Mouse (Mus musculus): Measurements from ENCODE around the gene Rapgef2.

Gene Rapgef2

DNA sequence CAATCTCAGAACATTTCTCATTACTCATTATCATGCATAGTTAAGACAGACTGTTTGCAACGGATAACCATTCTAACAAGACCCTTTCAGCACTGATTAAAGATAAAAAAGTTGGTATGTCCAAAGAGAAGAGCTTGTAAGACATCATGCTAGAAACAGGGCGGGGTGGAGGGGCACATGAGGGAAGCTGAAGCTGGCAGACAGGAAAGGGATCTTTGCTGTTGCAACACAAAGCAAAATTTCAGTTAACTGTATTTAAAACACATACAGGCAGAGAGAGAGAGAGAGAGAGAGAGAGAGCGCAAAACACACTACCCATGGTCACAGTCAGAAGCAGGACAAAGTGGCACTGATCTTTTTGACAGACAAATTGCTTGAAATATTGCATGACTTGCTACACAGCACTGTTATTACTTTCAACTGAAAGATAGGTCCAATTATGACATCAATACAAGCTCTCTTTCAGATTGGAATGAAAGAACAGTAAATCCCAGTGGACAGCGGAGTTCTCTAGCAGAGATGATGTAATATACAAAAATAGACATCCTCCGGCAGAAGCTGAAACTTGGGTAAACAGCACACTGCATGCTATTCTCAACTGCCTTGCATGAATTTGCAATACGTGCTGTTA, 125.1 kb downstream of the Rapgef2 start:
- no peak for DNase-seq

DNA sequence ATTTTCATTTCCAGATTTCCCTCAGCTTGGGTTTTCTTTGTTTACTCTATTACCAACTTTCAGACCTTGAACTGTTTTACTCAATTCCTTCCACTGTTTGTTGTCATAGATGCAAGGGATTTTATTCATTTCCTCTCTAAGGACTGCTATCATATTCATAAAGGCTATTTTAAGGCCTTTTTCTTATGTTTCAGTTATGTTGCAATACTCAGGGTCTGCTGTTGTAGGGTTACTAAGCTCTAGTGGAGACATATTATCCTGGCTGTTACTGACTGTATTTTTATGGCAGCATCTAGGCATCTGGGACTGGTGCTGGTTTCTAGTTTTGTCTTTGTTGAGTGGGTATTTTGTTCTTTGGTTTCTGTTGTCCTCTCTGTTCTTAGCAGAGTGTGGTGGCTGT, 128.1 kb downstream of the Rapgef2 start:
- DNase-seq: no peak

DNA sequence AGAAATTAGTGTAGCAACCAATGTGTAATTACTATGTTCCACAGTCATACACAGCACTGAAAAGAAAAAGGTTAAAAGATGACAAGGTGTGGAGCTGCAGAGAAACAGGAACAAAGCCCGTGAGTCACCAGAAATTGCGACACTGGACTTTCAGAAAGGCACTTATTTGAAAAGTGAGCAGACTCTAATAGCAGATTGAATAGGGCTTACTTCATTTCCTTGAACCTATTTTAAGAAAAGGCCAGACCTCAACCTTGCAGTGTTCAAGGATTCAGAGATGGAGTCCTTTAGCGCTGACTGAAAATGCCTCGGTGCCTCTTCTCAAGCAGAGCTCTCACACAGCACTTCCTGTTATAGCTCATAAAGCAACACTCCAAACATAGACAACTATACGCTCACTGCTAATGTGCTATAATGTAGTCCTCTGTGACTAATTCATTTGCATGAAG, 133.3 kb downstream of the Rapgef2 start:
- DNase-seq: no peak

DNA sequence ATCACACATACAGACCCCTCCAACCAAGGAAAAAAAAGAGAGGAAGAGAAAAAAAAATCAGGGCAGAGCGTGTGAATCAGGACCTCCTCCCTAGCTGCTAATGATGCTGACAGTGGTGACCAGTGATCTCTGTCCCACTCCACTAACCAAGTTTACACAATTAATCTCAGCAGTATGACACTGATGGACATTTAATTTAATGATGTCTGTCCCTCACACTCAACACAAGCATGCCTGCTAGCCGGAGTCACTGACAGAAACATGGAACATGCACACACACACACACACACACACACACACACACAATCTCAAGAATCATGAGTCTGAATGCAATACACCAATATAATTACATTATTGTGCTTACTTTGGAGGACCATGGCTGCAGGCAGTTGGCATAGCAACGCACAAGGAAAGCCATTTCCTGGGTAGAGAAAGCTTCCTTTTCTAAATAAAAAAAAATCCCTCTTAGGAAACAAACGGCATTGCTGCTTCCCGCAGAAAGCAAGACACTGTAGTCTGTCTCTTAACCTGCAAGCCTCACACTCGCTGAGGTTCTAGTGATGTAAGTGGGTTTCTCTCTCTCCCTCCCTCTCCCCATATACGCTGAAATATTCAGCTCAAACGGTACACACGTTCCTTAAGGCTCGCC, 140.8 kb downstream of the Rapgef2 start:
- no peak for DNase-seq

DNA sequence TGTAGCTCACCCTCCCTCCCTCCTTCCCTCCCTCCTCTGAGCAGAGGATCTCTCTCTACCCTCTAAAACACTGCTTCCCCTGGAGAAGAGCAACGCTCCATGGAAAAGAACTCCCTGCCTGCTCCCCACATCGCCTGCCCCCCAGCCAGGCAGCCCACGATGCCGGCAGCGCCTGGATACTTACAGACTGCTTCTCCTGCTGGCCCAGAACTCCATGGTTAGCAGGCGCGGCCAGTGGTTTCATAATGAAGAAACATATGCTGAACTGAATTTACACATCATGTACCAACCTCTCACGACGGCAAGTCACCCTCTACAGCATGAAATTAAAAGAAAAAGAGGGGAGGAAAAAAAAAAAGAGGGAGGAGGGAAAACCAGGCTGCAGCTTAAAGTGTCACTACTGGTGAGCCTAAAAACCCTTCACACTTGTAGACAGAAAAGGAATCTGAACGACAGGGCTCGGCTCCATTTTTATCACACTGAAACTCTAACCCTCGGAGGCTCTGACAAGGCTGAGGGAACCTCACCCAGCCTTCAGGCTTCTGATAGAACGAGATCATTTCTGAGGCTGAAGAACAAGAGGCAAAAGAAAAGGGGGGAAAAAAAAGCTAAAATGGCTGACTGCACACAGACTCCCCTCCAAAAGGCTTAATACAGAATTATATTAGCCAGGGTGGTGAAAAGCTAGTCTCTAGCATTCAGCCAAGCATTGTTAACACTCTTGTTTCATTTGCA, 141.5 kb downstream of the Rapgef2 start:
- peak; percentile 72 for DNase-seq

DNA sequence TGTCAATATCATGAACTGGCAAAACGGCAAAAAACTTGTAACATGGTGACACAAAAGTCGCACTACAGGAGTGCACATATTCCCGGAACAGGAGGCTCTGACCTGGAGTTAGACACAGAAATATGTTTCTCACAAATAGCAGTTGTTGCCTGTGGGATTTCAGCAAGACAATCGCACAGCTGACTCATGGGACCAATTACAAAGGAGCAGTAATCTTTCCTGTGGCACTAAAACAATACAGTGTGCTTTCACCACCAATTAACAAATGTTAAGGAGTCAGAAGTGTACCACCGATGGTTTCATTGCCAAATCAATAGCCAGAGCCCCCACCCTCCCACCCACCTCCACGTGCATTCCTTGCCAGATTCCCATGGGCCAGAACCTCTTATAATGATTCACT, 142.2 kb downstream of the Rapgef2 start:
- DNase-seq: peak; percentile 18

DNA sequence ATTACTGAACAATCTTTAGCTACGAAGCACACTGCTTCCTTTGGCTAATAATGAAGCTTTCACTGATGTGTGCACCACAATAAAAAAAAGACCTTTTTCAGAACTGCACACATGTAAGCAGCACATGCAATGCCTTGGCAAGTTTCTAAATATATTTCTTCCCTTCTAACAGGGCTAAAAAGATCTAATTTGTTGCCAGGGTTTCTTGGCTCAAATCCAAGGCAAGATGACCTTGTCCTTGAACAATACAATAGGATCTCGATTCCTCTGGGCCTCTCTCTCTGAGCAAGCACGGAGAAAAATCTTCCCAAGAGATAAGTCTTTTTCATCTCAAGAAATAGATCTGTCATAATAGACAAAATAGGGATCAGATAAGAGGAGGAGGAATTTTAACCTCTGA, 147.1 kb downstream of the Rapgef2 start:
- peak; percentile 2 for DNase-seq

DNA sequence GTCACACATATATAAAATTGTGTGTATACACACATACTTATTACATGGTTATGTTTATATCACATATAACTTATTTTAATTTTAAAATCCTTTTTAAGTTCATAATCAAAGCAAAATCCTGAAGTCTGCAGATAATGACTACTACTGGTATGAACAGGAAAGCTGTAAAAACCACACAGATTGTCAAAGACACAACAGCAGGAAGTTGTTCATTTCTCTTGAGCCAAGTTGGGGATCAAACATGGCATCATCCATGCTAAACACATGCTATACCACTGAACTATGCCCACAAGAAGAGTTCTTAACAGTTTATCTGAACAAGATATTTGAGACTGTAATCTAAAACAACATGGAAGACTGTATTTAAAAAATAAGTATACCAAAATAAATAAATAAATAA, 147.7 kb downstream of the Rapgef2 start:
- no peak for DNase-seq

DNA sequence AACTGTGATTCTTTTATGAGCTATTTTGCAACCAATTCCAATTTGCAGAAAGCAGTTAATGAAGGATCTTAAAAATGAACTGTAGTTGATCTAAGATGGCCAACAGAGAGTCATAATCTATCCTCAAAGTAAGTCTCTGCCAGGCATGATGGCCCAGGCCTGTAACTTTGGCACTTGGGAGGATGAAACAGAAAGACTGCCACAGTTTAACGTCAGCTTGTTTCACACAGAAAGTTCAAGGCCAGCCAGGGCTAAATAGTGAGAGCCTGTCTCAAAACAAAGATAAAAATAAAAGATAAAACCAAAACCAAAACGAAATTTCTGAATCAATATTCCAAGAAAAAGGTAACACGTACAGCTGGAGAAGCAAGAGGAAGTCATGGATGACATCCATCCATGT, 155.3 kb downstream of the Rapgef2 start:
- peak; percentile 2 for DNase-seq

DNA sequence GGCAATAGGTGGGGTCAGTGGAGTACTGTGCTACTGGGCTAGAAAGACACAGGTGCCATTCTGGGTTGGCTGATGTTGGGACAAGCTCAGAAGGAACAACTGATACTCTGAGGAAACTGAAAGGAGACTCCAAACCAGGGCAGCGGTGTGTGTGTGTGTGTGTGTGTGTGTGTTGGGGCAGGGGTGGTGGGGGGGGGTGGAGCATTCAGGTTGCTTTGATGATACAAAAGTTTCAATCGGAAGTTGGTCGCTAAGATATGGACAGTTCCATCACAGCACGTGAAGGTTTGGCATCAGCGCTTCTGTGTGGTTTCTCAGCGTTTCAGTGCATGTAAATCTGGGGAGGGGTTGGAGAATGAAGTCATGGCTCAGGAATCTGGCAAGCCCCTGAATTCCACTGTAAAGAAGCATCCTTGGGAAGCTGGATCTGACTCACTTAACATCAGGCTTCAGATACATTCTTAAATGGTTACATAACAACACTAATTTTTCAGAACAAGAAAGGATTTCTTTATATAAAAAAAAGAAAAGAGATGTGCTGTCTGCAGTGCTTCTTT, 157.2 kb downstream of the Rapgef2 start:
- no peak for DNase-seq

DNA sequence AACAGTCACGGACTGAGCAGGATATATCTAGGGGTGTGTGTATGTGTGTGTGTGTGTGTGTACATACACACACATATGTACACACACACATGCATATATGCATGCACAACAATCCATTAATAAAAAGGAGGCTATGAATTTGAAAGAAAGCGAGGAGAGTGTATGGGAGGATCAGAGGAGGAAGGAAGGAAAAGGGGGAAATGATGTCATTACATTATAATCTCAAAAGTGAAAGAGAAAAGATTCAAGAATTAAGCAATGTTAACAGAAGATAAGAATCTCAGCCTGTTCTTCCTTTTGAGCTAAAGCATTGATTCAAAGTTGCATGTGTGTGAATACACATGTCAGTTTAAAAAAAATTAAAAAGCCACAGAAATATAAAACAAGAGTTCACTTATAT, 158.5 kb downstream of the Rapgef2 start:
- no peak for DNase-seq

DNA sequence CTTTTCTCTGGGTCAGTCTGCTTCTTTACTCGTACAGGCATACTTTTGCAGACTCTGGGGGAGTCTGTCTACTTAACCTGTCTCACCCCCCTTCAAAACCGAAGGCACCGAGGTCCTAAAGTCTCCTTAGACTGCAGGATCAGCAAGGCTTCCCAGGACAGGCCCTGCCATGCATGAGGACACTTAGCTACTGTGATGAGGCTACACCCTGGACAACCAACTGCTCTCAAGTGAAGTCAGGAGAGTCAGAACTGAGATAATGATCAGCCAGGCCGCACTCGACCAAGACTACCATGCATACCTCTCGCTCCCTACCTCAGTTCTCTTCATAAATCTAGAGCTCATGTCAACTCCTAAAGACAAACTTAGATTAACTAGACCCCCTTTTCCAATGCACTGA, 159.5 kb downstream of the Rapgef2 start:
- no peak for DNase-seq

DNA sequence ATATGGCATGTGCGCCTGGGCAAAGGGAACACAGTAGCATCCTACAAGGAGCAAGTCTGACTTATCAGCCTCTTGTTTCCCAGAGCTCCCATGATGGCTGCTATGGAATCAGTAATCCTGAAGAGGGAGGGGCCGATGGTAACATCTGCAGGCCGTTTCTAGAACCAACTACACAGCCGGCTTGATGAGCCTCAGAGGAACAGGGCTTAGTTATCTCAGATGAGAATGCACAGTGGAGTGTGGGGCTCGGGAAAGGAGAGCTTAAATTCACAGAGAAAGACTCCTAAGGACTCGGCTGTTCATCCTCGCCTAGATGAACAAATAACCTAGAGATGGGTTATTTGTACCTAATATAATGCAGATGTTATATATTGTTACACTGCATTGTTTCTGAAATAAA, 164.9 kb downstream of the Rapgef2 start:
- DNase-seq: no peak

DNA sequence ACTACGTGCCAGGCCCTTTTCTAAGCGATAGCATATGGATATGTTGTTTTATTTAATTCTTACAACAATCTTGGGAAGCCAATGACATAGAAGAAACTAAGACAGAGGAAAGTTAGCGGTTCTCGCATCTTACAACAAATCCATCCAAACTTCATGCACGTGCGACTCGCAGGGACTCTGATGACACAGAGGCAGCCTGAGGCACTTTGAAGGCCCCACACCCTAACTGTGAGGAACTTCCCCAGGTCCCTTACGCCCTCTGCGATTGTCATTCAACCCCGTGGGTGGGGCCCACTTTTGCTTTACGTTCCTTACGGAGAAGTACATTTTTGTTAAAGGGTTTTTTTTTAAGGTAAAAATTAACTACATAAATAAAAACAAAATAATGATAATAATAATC, 166.3 kb downstream of the Rapgef2 start:
- DNase-seq: no peak

DNA sequence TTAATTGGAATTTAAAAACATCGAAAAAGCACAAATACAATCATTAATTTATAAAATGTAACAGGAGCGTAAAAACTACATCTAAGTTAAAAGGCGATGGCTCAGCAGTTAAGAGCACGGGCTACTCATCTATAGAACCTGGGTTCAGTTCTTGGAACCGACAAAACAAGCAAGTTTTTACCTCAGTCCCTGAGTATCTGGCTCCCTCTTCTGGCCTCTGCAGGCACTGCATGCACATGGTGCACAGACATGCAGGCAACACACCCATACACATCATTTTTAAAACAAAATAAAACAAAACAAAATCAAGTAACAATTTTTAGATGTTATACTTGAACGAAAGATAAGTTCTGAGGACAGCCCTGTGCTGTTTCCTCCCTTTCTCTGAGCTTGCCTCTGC, 176.2 kb downstream of the Rapgef2 start:
- no peak for DNase-seq

DNA sequence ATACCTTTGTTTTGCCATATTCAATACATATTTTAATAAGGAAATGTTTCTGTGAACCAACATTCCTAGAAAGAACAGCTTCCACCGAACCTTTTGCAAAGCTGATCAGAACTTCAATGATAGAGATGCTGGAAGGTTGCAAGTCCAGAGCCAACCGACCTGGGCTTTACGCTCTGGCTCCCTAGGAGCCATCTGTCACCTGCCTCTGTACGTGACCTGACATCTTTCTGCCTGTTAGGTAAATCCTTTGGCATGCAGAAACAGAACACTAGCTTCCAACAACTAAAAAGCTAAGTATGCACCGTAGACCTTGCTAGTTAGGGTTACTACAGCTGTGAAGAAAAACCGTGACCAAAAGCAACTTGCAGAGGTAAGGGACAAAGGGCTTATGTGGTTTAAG, 178.1 kb downstream of the Rapgef2 start:
- DNase-seq: no peak

DNA sequence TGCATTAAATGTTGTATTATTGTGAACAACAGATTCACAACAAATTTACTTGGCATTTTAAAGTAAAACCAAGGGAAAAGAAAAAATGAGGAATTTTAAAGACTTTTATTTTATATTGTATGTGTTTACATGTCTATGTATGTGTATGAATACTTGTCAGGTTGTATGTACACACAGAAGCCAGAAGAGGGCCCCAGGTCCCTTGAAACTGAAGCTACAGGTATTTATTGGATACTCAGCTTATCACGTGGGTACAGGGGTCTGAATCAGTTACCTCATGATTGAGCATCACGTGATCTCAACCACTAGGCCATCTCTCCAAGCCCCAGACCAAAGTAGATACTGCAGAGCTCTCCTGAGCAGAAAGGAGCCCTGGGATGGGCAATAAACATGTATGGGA, 180.0 kb downstream of the Rapgef2 start:
- DNase-seq: no peak

DNA sequence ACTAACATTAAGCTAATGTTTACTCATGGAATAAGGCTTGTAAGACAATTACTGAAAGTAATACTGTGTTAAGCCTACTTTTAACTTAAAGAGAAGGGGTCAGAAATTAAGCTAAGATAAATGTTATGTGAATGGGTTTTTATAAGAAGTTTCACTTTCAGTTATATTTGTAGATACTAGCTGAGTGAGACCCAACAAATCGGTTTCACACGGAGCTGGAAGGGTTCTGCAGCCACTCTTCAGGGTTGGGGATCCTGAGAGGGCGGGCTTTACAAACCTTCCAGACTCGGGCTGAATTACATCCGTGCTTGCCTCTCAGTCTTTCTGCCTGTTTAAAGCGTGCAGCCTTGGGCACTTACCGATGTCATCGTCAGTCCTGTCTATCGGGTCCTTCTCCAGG, 182.7 kb downstream of the Rapgef2 start:
- DNase-seq: no peak

DNA sequence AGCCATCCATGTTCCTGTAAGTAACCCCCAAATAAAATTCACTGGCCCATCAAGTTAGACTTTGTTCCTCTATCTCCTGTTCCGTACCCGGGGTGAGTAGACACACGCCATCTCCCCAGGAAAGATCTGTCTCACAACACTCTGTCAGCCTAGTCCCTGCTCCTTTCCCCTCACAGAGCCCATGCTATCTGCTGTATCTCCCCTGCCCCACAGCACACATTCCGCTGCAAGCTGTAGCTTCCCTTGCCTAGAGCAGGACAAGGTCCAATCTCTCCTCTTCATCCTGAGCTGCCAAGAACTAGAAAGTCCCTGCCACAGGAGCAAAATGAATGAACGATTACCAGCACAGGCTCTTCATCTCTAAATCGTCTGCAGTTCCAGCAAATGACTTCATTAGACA, 184.6 kb downstream of the Rapgef2 start:
- DNase-seq: no peak

DNA sequence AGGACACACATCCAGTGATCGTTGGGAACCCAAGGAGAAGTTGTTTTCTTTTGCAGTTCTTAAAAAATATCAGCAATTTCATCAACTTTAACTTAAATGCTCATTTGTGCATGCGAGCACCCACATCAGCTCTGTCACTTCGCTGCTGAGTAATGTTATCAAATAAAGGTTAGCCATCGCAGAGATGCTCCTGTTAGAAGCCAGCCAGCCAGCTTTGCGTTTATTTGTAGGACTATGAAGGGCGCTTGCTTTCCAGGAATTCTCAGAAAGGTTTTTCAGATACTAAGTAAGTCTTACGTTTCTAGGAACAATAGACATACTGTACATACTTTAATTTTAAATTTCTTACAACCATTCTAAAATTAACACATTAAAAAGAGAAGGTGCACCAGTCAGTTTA, 185.5 kb downstream of the Rapgef2 start:
- DNase-seq: no peak

DNA sequence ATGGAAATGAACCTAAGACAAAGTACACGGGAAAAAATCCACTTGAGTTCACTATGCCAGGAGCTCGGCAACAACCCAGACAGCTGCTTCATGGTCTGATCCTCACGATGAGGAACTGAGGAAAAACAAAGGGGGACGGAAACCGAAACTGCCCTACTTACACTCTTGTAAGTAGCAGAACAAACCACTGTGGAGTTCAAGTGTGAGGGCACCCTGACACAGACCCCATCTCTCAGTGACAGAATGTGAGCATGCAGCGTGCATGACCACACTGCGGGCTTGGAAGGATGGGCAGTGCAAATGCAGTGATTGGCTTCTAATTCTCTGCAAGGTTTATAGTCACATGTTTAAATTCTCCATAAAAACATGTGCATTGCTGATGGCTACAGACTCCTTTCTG, 197.2 kb downstream of the Rapgef2 start:
- DNase-seq: no peak

DNA sequence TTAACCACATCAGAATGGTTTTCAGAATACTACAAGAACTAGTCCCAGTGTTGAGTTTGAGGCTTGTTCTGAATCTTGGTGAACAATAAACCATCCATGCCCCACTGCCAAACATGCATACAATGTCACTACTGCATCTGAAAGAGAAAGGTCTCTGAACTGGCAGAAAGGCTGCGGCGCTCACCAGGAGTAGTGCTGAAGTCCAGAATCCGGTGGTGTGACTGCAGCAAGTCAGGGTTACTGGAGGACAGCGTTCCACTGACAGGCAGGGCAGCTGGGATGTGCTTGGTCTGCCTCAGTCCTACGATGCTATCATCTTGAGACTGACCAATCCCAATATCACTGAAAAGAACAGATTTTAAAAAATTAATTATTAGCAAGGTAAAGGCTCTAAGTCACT, 197.9 kb downstream of the Rapgef2 start:
- DNase-seq: no peak

DNA sequence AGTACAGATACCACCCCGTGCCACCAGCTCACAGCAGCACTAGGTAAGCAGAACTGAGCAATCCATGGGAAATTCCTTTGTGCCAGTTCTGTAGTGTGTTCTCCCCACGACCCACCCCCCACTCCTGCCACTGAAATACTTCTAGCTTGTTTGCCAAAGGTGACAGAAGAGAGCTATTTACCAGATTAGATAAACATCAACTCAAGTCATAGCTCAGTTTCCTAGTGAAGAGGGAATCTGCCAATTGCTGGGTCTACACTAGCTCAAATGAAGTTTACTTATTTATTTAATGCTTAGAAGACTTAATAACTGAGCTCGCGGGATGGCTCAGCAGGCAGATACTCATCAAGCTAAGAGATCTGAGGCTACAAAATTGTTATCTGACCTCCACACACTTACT, 200.0 kb downstream of the Rapgef2 start:
- no peak for DNase-seq

DNA sequence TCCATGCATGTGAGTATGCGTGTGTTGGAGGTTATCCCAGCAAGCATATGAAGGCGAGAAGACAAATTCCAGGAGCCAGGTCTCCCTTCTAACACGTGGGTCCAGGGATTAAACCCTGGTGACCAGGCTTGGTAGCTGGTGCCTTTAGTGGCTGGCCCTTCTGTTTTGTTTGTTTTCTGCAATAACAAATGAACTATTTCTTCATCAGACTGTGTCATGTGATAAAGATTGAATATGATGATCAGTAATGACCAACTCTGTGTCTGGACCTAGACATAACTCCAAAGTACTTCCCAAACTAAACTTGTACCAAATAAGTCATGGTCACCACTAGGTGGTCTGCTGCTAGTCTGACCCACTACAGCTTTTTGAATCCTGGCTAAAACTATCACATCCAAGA, 202.4 kb downstream of the Rapgef2 start:
- DNase-seq: no peak

Measured in right cerebral cortex, postnatal 25 days (tissue).